Mouse (Mus musculus) heart, embryonic 14.5 days (tissue): ENCODE data around the gene Khdc3. TPM values are rescaled to one million over a fixed set of nuclear protein-coding genes. Genes with fewer than 3 reads are reported as not detected.
"Not testable (repeated sequence)": the region's sequence is repeated elsewhere in the genome, so short reads cannot be mapped to it uniquely, and the experiment has no call there.

Experiments used
- ATAC-seq: fragments of 200-750 bp; cut with Nextera tagmentation; 2 replicates; pipeline ENCODE4 v1.8.0; 2017; ENCODE audit warnings: low read depth, moderate TSS enrichment; ENCODE audit not compliant: insufficient number of reproducible peaks, insufficient read depth, low FRiP score
- H3K27ac ChIP-seq, 2 experiments: fragments of 200-500 bp in 1 of 2; fragments of 300-500 bp in 1 of 2; sonication (generic) in 1 of 2; replicated peaks in 1 of 2; 2 replicates each; pipeline ENCODE4 v1.5.1; 2012 to 2014; ENCODE audit warnings: low read depth in 2 of 2, low read length in 2 of 2, control low read depth in 1 of 2, mild to moderate bottlenecking in 1 of 2, mixed read lengths in 1 of 2; ENCODE audit not compliant: control insufficient read depth in 1 of 2, insufficient read depth in 1 of 2
- H3K27me3 ChIP-seq: fragments of 300-500 bp; sonication (generic); 2 replicates; pipeline ENCODE4 v1.6.1; 2014; ENCODE audit warnings: mild to moderate bottlenecking, low read length, control low read depth; ENCODE audit not compliant: control insufficient read depth, insufficient read depth
- H3K36me3 ChIP-seq: fragments of 300-500 bp; sonication (generic); 2 replicates; pipeline ENCODE4 v1.6.1; 2014; ENCODE audit warnings: mild to moderate bottlenecking, control low read depth, low read length, mixed read lengths; ENCODE audit not compliant: control insufficient read depth, insufficient read depth
- H3K4me1 ChIP-seq, 2 experiments: fragments of 200-500 bp in 1 of 2; fragments of 300-500 bp in 1 of 2; sonication (generic) in 1 of 2; 2 replicates each; pipeline ENCODE4 v1.6.1; 2012 to 2014; ENCODE audit warnings: low read length in 2 of 2, control low read depth in 1 of 2, mixed read lengths in 1 of 2; ENCODE audit not compliant: control insufficient read depth in 2 of 2, insufficient read depth in 2 of 2
- H3K4me2 ChIP-seq: fragments of 300-500 bp; sonication (generic); 2 replicates; pipeline ENCODE4 v1.6.1; 2014; ENCODE audit warnings: mild to moderate bottlenecking, low read length
- H3K4me3 ChIP-seq, 2 experiments: fragments of 200-500 bp in 1 of 2; fragments of 300-500 bp in 1 of 2; sonication (generic) in 1 of 2; 2 replicates each; pipeline ENCODE4 v1.5.1; 2012 to 2014; ENCODE audit warnings: low read length in 2 of 2, mild to moderate bottlenecking in 2 of 2, control low read depth in 1 of 2, low read depth in 1 of 2, moderate library complexity in 1 of 2; ENCODE audit not compliant: control insufficient read depth in 1 of 2, insufficient read depth in 1 of 2
- H3K9ac ChIP-seq: fragments of 300-500 bp; sonication (generic); 2 replicates; pipeline ENCODE4 v1.6.1; 2014; ENCODE audit warnings: mild to moderate bottlenecking, low read length
- H3K9me3 ChIP-seq: fragments of 300-500 bp; sonication (generic); 2 replicates; pipeline ENCODE4 v1.6.1; 2016; ENCODE audit warnings: low read length, control low read depth; ENCODE audit not compliant: control insufficient read depth
- WGBS: fragments of 180-500 bp; shearing (Covaris S2); extraction: QIAGEN DNeasy Blood & Tissue Kit; methylation state at CpG from one replicate; pipeline ENCODE4 v1.1.7; 2014; 5-methylcytosine and 5-hydroxymethylcytosine counted together
- polyA plus RNA-seq: library from polyadenylated mRNA; unstranded; fragments of >200 nt; fragmentation: Nextera tagmentation; extraction: Ambion mirVana; gene quantifications from 2 replicates; pipeline ENCODE4 v1.2.1, GENCODE M21; 2014

The Khdc3 gene
- polyA plus RNA-seq, 1 experiment from 2014 or later: not detected

DNA sequence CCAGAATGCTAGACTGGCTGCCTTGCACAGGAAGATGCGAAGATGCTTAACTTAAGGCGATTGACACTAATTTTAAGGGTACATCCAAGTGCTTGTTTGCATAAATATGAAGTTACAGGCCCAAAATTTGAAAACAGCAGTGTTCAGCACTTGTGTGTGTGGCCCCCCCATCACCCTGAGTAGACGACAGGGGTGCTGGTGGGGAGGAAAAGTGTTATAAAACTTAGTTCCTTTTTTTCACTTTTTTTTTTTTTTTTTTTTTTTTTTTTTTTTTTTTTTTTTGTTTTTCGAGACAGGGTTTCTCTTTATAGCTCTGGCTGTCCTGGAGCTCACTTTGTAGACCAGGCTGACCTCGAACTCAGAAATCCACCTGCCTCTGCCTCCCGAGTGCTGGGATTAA lies 15.1 kb downstream of the Khdc3 start:
- not testable (repeated sequence) for H3K4me2 ChIP-seq, H3K9me3 ChIP-seq, H3K4me1 ChIP-seq, H3K27me3 ChIP-seq, H3K9ac ChIP-seq, ATAC-seq, H3K4me3 ChIP-seq, H3K27ac ChIP-seq
- WGBS: 91% methylated on average over 4 of the region's 6 CpGs
- peaks cover 61% of the 10 kb centered on the region for H3K36me3 ChIP-seq

DNA sequence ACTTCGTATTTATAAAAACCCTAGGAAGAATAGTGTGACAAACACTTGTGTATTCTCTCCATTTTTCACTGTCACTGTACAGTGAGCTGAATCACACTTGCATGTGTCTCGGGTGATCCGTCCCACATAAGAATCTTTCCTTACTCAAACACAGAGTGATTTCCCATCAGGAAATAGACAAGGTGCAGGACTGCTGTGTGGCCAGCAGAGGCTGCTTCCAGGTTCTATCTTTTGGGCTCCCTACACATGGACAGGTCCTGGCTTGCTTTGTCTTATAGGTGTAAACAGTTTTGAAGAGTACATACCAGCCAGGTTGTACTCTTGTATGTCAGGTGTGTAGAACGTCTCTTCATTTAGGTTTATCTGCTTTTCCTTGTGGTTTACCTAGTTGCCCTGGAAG lies 16.4 kb downstream of the Khdc3 start:
- no peak for ATAC-seq

DNA sequence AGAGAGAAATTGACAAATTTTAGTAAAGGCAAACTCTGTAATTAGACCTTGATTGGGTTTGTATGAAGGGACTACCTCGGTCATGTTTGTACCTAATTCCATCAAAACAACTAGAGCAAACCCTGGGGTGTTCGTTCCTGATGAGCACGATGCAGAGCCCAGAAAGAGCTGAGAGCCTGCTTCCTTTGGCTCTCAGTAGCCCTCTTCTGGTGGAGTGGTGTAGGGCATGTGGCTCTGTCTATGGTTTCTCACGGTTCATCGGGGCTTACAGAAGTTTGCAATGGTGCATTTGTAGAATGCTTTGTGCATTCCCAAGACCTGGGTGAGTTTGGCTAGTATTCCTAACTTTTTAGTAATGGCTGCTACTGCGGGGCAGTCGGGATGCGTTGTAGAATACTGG lies 20.1 kb downstream of the Khdc3 start:
- H3K36me3 ChIP-seq: peaks cover 89% of the 10 kb centered on the region
- H3K4me3 ChIP-seq: no peak overlapping the region
- H3K9me3 ChIP-seq: no peaks in the 10 kb centered on the region
- H3K4me1 ChIP-seq: no peaks in the 10 kb centered on the region
- 65% methylated on average over 8 of the region's 8 CpGs for WGBS
- H3K27me3 ChIP-seq: no peaks in the 10 kb centered on the region
- no peak overlapping the region for H3K27ac ChIP-seq
- no peak overlapping the region for H3K9ac ChIP-seq
- ATAC-seq: no peak
- no peak overlapping the region for H3K4me2 ChIP-seq

More for the DNA sequence above, 16.4 kb downstream of the Khdc3 start:
- Histone ChIP-seq H3K27me3 (no peaks in the 10 kb centered on the region), H3K36me3 (peaks cover 72% of the 10 kb centered on the region), H3K4me2 (no peak overlapping the region), H3K9ac (no peak overlapping the region), H3K4me1 (peaks cover 0 to 9% of the 10 kb centered on the region in 2 experiments; a peak in 2 of 4 replicates), H3K4me3 (no peak overlapping the region), H3K9me3 (no peaks in the 10 kb centered on the region), H3K27ac (no peak overlapping the region)
- WGBS: 87% methylated on average over 4 of the region's 4 CpGs

DNA sequence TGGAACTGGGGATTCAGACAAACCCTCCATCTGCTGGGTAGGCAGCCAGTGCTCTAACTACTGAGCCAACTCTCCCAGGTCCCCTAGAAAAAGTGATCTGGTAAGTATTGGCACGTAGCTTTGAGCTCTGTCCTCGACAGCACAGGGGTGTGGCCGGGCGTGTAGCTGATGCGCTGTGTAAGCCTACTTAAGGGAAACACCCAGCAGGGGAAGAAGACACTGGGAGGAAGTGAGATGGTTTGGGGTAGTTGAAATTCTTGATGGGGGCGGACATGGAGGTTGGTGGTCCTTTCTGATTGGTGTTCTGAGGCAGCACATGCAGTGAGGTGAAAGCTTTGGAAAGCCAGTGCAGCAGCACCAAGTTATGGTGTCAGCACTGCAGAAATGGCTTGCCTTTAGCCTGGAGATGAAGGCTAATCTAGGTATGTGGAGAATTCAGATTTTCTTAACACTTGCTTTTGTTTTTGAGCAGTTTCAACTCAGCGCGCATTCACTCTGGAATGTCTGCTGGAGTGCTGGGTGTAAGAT lies 23.5 kb downstream of the Khdc3 start:
- no peak overlapping the region for H3K9ac ChIP-seq
- no peak overlapping the region for H3K27ac ChIP-seq
- 84% methylated on average over 8 of the region's 8 CpGs for WGBS
- H3K4me1 ChIP-seq: no peaks in the 10 kb centered on the region
- H3K36me3 ChIP-seq: peaks cover 97% of the 10 kb centered on the region
- no peak overlapping the region for H3K4me3 ChIP-seq
- ATAC-seq: no peak
- H3K4me2 ChIP-seq: no peak overlapping the region
- no peaks in the 10 kb centered on the region for H3K9me3 ChIP-seq
- H3K27me3 ChIP-seq: no peaks in the 10 kb centered on the region

DNA sequence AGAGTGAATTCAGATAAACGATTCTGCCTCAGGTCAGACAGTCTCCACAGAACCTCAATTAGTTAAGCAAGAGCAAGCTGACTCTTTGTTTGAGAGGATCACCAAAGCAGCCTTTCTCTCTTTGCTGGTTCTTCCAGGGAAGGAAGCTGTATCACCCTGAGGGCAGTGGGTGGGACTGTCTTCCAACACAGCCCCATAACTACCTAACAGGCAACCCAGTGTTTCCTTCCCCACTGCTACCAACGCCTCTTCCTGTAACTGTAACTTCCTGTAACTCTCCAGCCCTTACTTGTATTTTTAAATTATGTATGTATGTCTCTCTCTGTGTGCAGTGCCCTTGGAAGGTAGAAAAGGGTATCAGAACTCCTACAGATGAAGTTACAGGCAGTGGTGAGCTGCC lies 25.8 kb downstream of the Khdc3 start:
- Histone ChIP-seq H3K4me2 (no peak overlapping the region), H3K4me3 (no peak overlapping the region), H3K27me3 (no peaks in the 10 kb centered on the region), H3K9ac (no peak overlapping the region), H3K4me1 (no peaks in the 10 kb centered on the region), H3K9me3 (no peaks in the 10 kb centered on the region), H3K27ac (no peak overlapping the region), H3K36me3 (peaks cover 76% of the 10 kb centered on the region)
- WGBS: 81% methylated on average over 2 of the region's 2 CpGs
- no peak for ATAC-seq

DNA sequence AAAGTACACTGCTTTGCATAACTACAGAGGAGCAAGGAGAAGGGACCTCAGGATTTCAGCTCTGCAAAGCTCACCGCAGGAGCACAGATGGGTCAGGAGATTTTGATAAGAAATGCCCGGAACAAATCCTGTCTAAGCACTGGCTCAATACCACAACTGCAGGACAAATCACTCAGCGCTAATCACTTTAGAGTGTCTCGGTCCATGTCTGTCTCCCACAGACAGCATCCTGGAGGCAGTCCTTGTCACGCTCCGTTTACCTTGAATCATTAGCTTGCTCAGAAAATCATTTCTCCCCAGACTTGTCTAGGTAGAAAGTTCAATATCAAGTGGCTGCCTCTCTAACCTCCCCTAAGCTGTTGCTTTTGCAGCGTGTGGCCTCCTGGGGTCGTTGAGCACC lies 28.2 kb downstream of the Khdc3 start:
- H3K4me2 ChIP-seq: no peak overlapping the region
- no peak overlapping the region for H3K27ac ChIP-seq
- H3K9me3 ChIP-seq: no peaks in the 10 kb centered on the region
- H3K9ac ChIP-seq: no peak overlapping the region
- ATAC-seq: no peak
- 78% methylated on average over 8 of the region's 8 CpGs for WGBS
- H3K36me3 ChIP-seq: peaks cover 52% of the 10 kb centered on the region
- no peaks in the 10 kb centered on the region for H3K27me3 ChIP-seq
- no peaks in the 10 kb centered on the region for H3K4me1 ChIP-seq
- no peak overlapping the region for H3K4me3 ChIP-seq

DNA sequence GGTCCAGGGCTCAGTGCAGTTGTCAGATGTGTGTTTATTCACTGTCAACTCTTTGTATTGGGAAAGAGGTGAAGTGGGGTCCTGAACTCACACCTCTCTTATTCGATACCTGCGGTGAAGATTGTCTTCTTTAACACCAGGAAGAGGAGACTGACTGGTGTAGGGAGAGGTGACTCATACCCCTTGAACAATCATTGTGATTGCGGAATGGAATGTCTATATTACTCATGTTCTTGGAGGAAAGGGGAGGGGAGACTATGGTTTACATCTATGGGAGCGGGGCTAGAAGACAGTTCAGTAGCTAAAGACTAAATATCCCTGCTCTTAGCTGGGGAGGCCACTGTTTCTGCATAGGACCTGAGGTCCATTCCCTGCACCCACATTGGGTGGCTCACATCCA lies 28.9 kb downstream of the Khdc3 start:
- no peaks in the 10 kb centered on the region for H3K27me3 ChIP-seq
- no peak overlapping the region for H3K27ac ChIP-seq
- no peaks in the 10 kb centered on the region for H3K4me1 ChIP-seq
- no peak overlapping the region for H3K9ac ChIP-seq
- H3K9me3 ChIP-seq: no peaks in the 10 kb centered on the region
- H3K36me3 ChIP-seq: peaks cover 45% of the 10 kb centered on the region
- WGBS: 83% methylated on average over 4 of the region's 4 CpGs
- ATAC-seq: no peak
- H3K4me2 ChIP-seq: no peak overlapping the region
- H3K4me3 ChIP-seq: no peak overlapping the region

DNA sequence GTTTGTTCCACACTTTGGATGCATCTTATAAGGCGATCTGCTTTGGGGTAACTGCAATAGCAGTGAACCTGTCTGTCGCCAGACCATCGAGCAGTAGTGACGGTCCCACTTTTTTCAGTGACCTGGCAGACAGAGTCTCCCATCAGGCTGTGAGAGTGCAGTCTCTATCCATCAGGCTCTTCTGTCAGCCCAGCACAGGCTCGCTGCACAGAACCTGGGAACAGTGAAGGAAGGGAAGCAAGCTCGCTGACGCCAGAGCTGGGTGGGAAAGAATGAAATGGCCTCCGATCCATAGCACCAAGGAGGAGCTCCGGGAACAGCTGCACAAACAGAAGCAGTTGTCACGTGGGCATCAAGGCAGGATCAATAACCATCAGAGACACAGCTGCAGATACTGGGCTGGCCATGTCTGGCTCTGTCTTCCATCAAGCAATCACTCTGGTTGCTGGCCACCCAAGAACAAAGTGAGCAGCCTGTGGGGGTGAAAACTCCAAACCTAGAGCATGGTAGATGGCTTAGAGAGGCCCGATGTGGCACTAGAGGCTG lies 35.8 kb downstream of the Khdc3 start:
- Histone ChIP-seq H3K4me3 (no peak overlapping the region), H3K4me2 (no peak overlapping the region), H3K27me3 (no peaks in the 10 kb centered on the region), H3K36me3 (no peaks in the 10 kb centered on the region), H3K4me1 (no peaks in the 10 kb centered on the region), H3K9me3 (no peaks in the 10 kb centered on the region), H3K9ac (no peak overlapping the region), H3K27ac (no peak overlapping the region)
- no peak for ATAC-seq
- WGBS: 59% methylated on average over 11 of the region's 11 CpGs
